Comparison of ENCODE assay signal across 8 mouse cellular contexts in genomic region chr15:77815867-77816600, GRCm38 (mm10). TPM values are rescaled to one million over a fixed set of nuclear protein-coding genes. Genes with fewer than 3 reads are reported as not detected.
DNase-seq lines count a peak whose midpoint lies in the region; ATAC-seq and TF ChIP-seq lines count a peak whose summit lies in the region.

No protein-coding gene starts in this region.

- TF ChIP-seq CTCF in brain, embryonic 14.5 days (IDR thresholded peaks at IDR 0.05; ENCODE audit: borderline replicate concordance, extremely low read depth, insufficient read depth, insufficient read length): no peak

- ATAC-seq in megakaryocyte progenitor cell, adult 5-6 weeks (replicated peaks; ENCODE audit: poor library complexity): peak; percentile 43

- intact Hi-C loops in left cerebral cortex, postnatal 4 days (cut with DNase I): no loop called here

- peak; percentile 61 for DNase-seq in left cerebral cortex, postnatal 4 days
- no peak for DNase-seq in left cerebral cortex, adult 9 months (ENCODE audit: low spot score in 2 of 2)
- peak; percentile 76 for DNase-seq in brain, embryonic 14.5 days (ENCODE audit: low read depth)
- peak; percentile 76 to 84 for DNase-seq in heart, adult 18-20 months
- peak; percentile 72 for DNase-seq in kidney, postnatal 10 days
- no peak for DNase-seq in right cerebral cortex, postnatal 25 days
- DNase-seq in adrenal gland, adult 8-10 months: no peak

- no peak for TF ChIP-seq POLR2A in brain, embryonic 14.5 days (IDR thresholded peaks at IDR 0.05; ENCODE audit: borderline replicate concordance, extremely low read depth, insufficient read depth, insufficient read length, poor library complexity, severe bottlenecking)

RNA-seq across cellular contexts. Expression of gene Myh9, which starts 25.9 kb away (rescaled TPM):
- 10 to 100 TPM; 59.5 to 63.4 TPM for total RNA-seq in left cerebral cortex, postnatal 4 days (2021)
- polyA plus RNA-seq in brain, embryonic 14.5 days (2012; rRNA removed): 12.1 and 29.9 TPM in 2 replicates
- 100 to 1,000 TPM; 117 to 119 TPM for total RNA-seq in heart, adult 18-20 months (2021)
- 167 and 191 TPM in 2 replicates for total RNA-seq in megakaryocyte progenitor cell, adult 5-6 weeks (2015)
- total RNA-seq in megakaryocyte progenitor cell, adult 5-6 weeks (2017): 238 and 338 TPM in 2 replicates
- 100 to 1,000 TPM; 304 to 366 (median 340) TPM for total RNA-seq in adrenal gland, adult 8-10 months (2022)

RNA-seq across cellular contexts. Expression of gene Apol8, which starts 59.2 kb away (rescaled TPM):
- total RNA-seq in left cerebral cortex, postnatal 4 days (2021): under 1 TPM; 0.48 to 0.97 TPM
- polyA plus RNA-seq in brain, embryonic 14.5 days (2012; rRNA removed): 0.30 and 0.37 TPM in 2 replicates
- total RNA-seq in heart, adult 18-20 months (2021): not detected
- total RNA-seq in megakaryocyte progenitor cell, adult 5-6 weeks (2015): 0.05 and 1.8 TPM in 2 replicates
- total RNA-seq in megakaryocyte progenitor cell, adult 5-6 weeks (2017): 0.14 and 0.50 TPM in 2 replicates
- under 1 TPM; 0.14 to 0.43 (median 0.15) TPM for total RNA-seq in adrenal gland, adult 8-10 months (2022)

Comparison
In these comparisons a context has a peak if more than half of its experiments do, and no peak if none do; other contexts are left out.
1. DNase-seq: peak in left cerebral cortex, postnatal 4 days (single experiment), brain, embryonic 14.5 days (single experiment), heart, adult 18-20 months (2 of 2) and kidney, postnatal 10 days (single experiment); none in left cerebral cortex, adult 9 months (0 of 2), right cerebral cortex, postnatal 25 days (single experiment) and adrenal gland, adult 8-10 months (single experiment).